Mouse (Mus musculus): ENCODE measurements at regions not wholly inside any gene's neighbourhood (a gene's known extent, or its start where the extent isn't known, plus 50 kb on each side); places are given as distances from the start of the nearest gene placed in this dataset.
A peak's percentile ranks its signal among the peaks of the same experiment; 100 is the strongest.

DNA sequence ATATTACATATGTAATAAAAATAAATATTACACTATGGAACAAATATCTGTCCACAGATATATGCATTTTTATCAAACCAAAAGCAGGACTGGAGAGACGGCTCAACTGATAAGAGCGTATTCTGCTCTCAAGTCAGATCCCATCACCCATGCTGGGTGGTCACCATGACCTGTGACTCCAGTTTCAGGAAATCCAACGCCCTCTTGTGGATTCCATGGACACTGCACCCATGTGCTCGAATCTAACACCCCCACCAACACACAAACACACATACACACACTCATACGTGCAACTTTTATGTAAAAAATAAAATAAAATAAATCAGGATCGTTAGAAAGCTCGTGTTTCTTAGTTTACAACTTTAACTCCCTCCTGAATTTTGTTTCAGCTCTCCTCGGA lies 76.7 kb upstream of the Otud4 start:
- WGBS (ENCODE audit: insufficient replicate concordance), result 67% methylated on average over 8 of the region's 8 CpGs
- Histone ChIP-seq H3K27me3 (ENCODE audit: control insufficient read depth, insufficient read depth, low read length) (no peaks in the 10 kb centered on the region), H3K4me3 (ENCODE audit: low read depth, low read length) (no peak overlapping the region), H3K27ac (ENCODE audit: low read depth, low read length) (peak overlapping the region; percentile 85), H3K36me3 (ENCODE audit: control insufficient read depth, insufficient read depth, low read length) (no peaks in the 10 kb centered on the region), H3K4me1 (ENCODE audit: control insufficient read depth, insufficient read depth, low read length) (peaks cover 5% of the 10 kb centered on the region; the same call in 1 of the 2 replicates), H3K9ac (ENCODE audit: low read depth, low read length) (no peak overlapping the region), H3K4me2 (no peak overlapping the region), H3K9me3 (replicated peaks; ENCODE audit: control insufficient read depth, low read length) (no peaks in the 10 kb centered on the region)
- no peak for ATAC-seq (replicated peaks; ENCODE audit: insufficient number of reproducible peaks, low FRiP score, low TSS enrichment)

DNA sequence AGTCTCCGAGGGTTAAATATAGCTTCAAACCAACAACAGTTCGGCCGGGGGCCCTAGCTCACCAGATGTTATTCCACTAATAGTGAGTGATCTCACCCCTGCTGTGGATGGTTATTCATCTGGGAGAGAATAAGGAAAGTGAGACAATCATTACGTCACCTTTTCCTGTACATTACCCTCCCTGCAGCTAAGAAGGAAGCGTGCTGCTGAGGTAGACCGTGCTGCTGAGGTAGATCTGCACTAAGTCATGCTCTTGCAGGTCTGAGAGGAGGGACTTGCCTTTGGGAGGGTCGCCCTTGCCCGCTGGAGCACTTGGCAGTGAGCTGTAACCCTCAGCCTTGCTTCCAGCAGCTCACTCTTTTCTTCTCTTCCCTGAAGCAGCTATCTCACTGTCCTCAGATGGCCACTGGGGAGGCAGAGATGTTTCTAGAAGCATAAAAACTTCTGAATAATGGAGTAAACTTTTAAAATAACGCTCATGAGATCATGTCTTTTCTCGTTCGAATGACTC lies 77.3 kb upstream of the Otud4 start:
- no peaks in the 10 kb centered on the region for H3K36me3 ChIP-seq (ENCODE audit: control insufficient read depth, insufficient read depth, low read length)
- no peaks in the 10 kb centered on the region for H3K9me3 ChIP-seq (replicated peaks; ENCODE audit: control insufficient read depth, low read length)
- H3K4me1 ChIP-seq (ENCODE audit: control insufficient read depth, insufficient read depth, low read length), result peaks cover 5% of the 10 kb centered on the region; the same call in 1 of the 2 replicates
- peak overlapping the region; percentile 53; the same call in 1 of the 2 replicates for H3K9ac ChIP-seq (ENCODE audit: low read depth, low read length)
- ATAC-seq (replicated peaks; ENCODE audit: insufficient number of reproducible peaks, low FRiP score, low TSS enrichment), result peak; percentile 76
- H3K27me3 ChIP-seq (ENCODE audit: control insufficient read depth, insufficient read depth, low read length), result no peaks in the 10 kb centered on the region
- no peak overlapping the region for H3K4me3 ChIP-seq (ENCODE audit: low read depth, low read length)
- peak overlapping the region; percentile 24 for H3K4me2 ChIP-seq
- WGBS (ENCODE audit: insufficient replicate concordance), result 35% methylated on average over 11 of the region's 11 CpGs
- H3K27ac ChIP-seq (ENCODE audit: low read depth, low read length), result peak overlapping the region; percentile 85

DNA sequence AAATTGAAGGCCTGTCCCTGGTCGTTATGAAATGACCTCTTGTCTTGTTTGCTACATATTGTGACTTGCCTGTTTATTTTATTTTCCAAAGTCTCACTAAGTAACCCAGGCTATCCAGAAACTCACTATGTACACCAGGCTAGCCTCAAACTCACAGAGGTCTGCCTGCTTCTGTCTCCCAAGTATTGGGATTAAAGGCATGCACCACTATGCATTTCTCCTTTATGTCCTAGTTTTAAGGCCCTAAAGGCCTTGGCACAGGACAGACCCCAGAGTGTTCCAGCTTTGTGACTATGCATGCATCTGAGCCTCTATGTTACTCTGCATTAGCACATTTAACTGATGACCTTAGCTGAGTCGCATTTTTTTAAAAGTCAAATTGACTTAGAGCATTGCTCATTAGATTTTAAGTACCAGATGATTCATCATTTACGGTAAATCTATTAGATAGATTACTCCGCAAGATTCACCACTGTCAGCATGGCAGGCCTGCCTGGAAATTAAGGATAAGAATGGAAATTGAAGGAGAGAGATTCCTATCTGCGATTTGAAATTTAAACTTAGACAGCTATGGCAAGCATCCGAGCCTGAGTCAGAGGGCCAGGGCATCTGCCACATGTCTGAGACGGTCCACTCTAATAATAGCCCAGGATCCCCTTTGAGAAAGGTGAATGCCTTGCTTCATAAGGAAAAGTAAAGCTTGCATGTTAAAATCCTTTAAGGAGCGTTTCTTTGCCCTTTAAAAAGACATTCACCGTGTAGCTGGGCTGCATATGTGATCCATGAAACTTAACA lies 78.0 kb upstream of the Otud4 start:
- peak; percentile 22; the same call in 1 of the 2 replicates for ATAC-seq (replicated peaks; ENCODE audit: insufficient number of reproducible peaks, low FRiP score, low TSS enrichment)
- H3K4me3 ChIP-seq (ENCODE audit: low read depth, low read length), result no peak overlapping the region
- H3K9ac ChIP-seq (ENCODE audit: low read depth, low read length), result peak overlapping the region; percentile 39; the same call in 1 of the 2 replicates
- peak overlapping the region; percentile 85 for H3K27ac ChIP-seq (ENCODE audit: low read depth, low read length)
- 50% methylated on average over 9 of the region's 9 CpGs for WGBS (ENCODE audit: insufficient replicate concordance)
- H3K36me3 ChIP-seq (ENCODE audit: control insufficient read depth, insufficient read depth, low read length), result no peaks in the 10 kb centered on the region
- peak overlapping the region; percentile 24 for H3K4me2 ChIP-seq
- no peaks in the 10 kb centered on the region for H3K27me3 ChIP-seq (ENCODE audit: control insufficient read depth, insufficient read depth, low read length)
- H3K9me3 ChIP-seq (replicated peaks; ENCODE audit: control insufficient read depth, low read length), result no peaks in the 10 kb centered on the region
- peaks cover 5% of the 10 kb centered on the region; the same call in 1 of the 2 replicates for H3K4me1 ChIP-seq (ENCODE audit: control insufficient read depth, insufficient read depth, low read length)

DNA sequence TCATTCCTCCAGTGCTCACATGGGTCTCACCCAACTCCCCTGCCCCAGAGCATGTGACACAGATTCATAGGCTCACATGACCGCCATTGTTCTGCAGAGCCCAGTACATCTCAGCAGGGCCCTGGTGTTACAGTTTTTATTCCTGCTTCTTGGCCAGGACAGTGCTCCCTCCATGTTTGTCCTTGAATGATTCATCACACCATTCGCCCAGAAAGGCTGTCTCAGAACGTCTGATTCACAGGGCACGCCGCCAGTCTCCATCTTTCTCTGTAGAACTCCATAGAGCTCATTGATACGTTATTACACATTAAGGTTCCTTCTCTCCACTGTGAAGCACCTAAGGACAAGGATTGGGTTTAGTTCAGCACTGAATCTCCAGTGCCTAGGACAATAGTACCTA lies 79.9 kb upstream of the Otud4 start:
- no peak for ATAC-seq (replicated peaks; ENCODE audit: insufficient number of reproducible peaks, low FRiP score, low TSS enrichment)
- Histone ChIP-seq H3K9me3 (replicated peaks; ENCODE audit: control insufficient read depth, low read length) (no peaks in the 10 kb centered on the region), H3K36me3 (ENCODE audit: control insufficient read depth, insufficient read depth, low read length) (no peaks in the 10 kb centered on the region), H3K4me2 (no peak overlapping the region), H3K27me3 (ENCODE audit: control insufficient read depth, insufficient read depth, low read length) (no peaks in the 10 kb centered on the region), H3K9ac (ENCODE audit: low read depth, low read length) (no peak overlapping the region), H3K27ac (ENCODE audit: low read depth, low read length) (no peak overlapping the region), H3K4me1 (ENCODE audit: control insufficient read depth, insufficient read depth, low read length) (peaks cover 5% of the 10 kb centered on the region; the same call in 1 of the 2 replicates), H3K4me3 (ENCODE audit: low read depth, low read length) (no peak overlapping the region)
- 88% methylated on average over 6 of the region's 6 CpGs for WGBS (ENCODE audit: insufficient replicate concordance)

DNA sequence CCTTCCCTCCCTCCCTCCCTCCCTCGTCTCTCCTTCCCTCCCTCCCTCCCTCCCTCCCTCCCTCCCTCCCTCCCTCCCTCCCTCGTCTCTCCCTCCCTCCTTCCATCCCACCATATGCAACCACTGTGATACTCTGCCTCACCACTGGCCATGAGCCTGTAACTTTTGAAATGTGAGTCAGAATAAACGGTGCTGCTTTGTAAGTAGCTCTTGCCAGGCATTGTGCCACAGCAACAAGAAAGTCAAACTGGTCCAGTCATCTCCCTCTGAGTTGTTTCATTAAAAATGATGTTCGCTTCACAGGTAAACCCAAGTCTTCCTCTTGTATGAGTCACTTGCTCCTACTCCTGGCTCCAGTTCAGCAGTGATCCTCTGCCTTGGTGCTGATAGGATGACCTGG lies 85.1 kb upstream of the Otud4 start:
- H3K4me2 ChIP-seq, result no peak overlapping the region
- no peak overlapping the region for H3K27ac ChIP-seq (ENCODE audit: low read depth, low read length)
- H3K36me3 ChIP-seq (ENCODE audit: control insufficient read depth, insufficient read depth, low read length), result no peaks in the 10 kb centered on the region
- H3K9me3 ChIP-seq (replicated peaks; ENCODE audit: control insufficient read depth, low read length), result no peaks in the 10 kb centered on the region
- ATAC-seq (replicated peaks; ENCODE audit: insufficient number of reproducible peaks, low FRiP score, low TSS enrichment), result no peak
- H3K9ac ChIP-seq (ENCODE audit: low read depth, low read length), result no peak overlapping the region
- 85% methylated on average over 2 of the region's 4 CpGs for WGBS (ENCODE audit: insufficient replicate concordance)
- no peak overlapping the region for H3K4me3 ChIP-seq (ENCODE audit: low read depth, low read length)
- H3K4me1 ChIP-seq (ENCODE audit: control insufficient read depth, insufficient read depth, low read length), result no peaks in the 10 kb centered on the region
- H3K27me3 ChIP-seq (ENCODE audit: control insufficient read depth, insufficient read depth, low read length), result no peaks in the 10 kb centered on the region

DNA sequence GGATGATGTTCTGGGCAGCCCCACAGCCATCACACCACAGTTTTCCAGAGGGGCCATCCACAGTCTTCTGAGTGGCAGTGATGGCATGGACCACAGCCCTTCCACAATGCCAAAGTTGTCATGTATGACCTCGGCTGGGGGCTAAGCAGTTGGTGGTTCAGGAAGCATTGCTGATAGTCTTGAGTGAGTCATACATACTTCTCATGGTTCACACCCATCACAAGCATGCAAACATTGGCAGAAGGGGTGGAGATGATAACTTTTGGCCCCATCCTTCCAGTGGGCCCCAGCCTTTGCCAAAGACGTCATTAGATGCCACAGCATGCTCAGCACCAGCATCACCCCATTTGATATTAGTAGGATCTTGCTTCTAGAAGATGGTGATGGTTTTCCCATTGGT lies 89.3 kb upstream of the Otud4 start:
- no peaks in the 10 kb centered on the region for H3K9me3 ChIP-seq (replicated peaks; ENCODE audit: control insufficient read depth, low read length)
- H3K4me1 ChIP-seq (ENCODE audit: control insufficient read depth, insufficient read depth, low read length), result no peaks in the 10 kb centered on the region
- H3K9ac ChIP-seq (ENCODE audit: low read depth, low read length), result no peak overlapping the region
- H3K27ac ChIP-seq (ENCODE audit: low read depth, low read length), result no peak overlapping the region
- H3K4me3 ChIP-seq (ENCODE audit: low read depth, low read length), result no peak overlapping the region
- no peaks in the 10 kb centered on the region for H3K36me3 ChIP-seq (ENCODE audit: control insufficient read depth, insufficient read depth, low read length)
- 58% methylated on average over 2 of the region's 2 CpGs for WGBS (ENCODE audit: insufficient replicate concordance)
- H3K4me2 ChIP-seq, result no peak overlapping the region
- ATAC-seq (replicated peaks; ENCODE audit: insufficient number of reproducible peaks, low FRiP score, low TSS enrichment), result no peak
- H3K27me3 ChIP-seq (ENCODE audit: control insufficient read depth, insufficient read depth, low read length), result no peaks in the 10 kb centered on the region

DNA sequence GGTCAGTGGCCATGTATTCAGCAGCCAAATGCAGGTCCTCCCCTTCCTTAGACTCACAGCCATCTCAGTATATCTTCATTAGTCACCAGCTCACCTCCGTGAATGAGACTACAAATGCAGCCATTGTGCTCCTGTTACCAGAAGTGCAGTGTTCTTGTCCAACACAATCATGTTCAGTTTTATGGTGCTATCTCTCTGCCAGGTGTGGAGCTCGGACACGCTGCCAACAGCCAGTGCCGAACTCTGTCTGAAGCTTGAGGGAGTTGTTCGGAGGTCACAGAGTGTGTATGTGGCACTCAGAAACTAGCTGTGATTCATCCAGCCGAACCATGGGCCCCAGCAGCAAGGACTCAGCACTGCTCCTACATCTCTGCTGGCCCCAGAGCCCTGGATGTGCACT lies 91.3 kb upstream of the Otud4 start:
- no peaks in the 10 kb centered on the region for H3K27me3 ChIP-seq (ENCODE audit: control insufficient read depth, insufficient read depth, low read length)
- ATAC-seq (replicated peaks; ENCODE audit: insufficient number of reproducible peaks, low FRiP score, low TSS enrichment), result no peak
- H3K9ac ChIP-seq (ENCODE audit: low read depth, low read length), result no peak overlapping the region
- no peaks in the 10 kb centered on the region for H3K4me1 ChIP-seq (ENCODE audit: control insufficient read depth, insufficient read depth, low read length)
- no peak overlapping the region for H3K4me2 ChIP-seq
- WGBS (ENCODE audit: insufficient replicate concordance), result 79% methylated on average over 6 of the region's 6 CpGs
- no peaks in the 10 kb centered on the region for H3K9me3 ChIP-seq (replicated peaks; ENCODE audit: control insufficient read depth, low read length)
- no peak overlapping the region for H3K4me3 ChIP-seq (ENCODE audit: low read depth, low read length)
- H3K36me3 ChIP-seq (ENCODE audit: control insufficient read depth, insufficient read depth, low read length), result no peaks in the 10 kb centered on the region
- H3K27ac ChIP-seq (ENCODE audit: low read depth, low read length), result no peak overlapping the region

DNA sequence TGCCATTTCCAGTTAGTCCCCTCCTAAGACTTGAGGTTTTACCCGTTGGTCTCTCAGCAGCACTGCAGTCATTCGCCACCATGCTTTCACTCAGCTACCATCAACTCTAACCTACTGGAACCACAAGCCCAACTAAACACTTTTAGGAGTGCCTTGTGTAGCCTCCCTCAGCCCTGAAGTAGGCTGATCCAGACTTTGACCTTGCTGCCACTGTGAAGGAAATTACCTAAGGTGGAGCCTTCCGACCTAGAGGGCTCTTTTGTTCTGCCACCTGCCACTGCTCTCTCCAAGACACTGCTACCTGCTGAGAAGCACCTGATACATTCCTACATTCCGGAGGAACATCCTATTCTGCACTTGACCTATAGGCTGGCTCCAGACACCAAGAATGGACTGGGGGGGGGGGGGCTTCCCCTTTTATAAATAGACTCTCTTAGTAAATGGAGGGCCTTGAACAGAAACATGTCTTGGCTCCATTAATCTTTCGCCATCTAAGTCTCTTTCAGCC lies 93.5 kb upstream of the Otud4 start:
- Histone ChIP-seq H3K4me1 (ENCODE audit: control insufficient read depth, insufficient read depth, low read length) (no peaks in the 10 kb centered on the region), H3K4me2 (no peak overlapping the region), H3K9me3 (replicated peaks; ENCODE audit: control insufficient read depth, low read length) (no peaks in the 10 kb centered on the region), H3K27ac (ENCODE audit: low read depth, low read length) (no peak overlapping the region), H3K4me3 (ENCODE audit: low read depth, low read length) (no peak overlapping the region), H3K27me3 (ENCODE audit: control insufficient read depth, insufficient read depth, low read length) (no peaks in the 10 kb centered on the region), H3K9ac (ENCODE audit: low read depth, low read length) (no peak overlapping the region), H3K36me3 (ENCODE audit: control insufficient read depth, insufficient read depth, low read length) (no peaks in the 10 kb centered on the region)
- 72% methylated on average over 5 of the region's 5 CpGs for WGBS (ENCODE audit: insufficient replicate concordance)
- no peak for ATAC-seq (replicated peaks; ENCODE audit: insufficient number of reproducible peaks, low FRiP score, low TSS enrichment)

Data from heart, embryonic 11.5 days (tissue).